Mouse (Mus musculus) G1E (cell line): ENCODE measurements around the gene Stard3. TPM values are rescaled to one million over a fixed set of nuclear protein-coding genes. Genes with fewer than 3 reads are reported as not detected.

Experiments used
- ATAC-seq: 2 replicates; pipeline ENCODE4 v1.8.0; 2016; ENCODE audit warnings: mild to moderate bottlenecking; ENCODE audit not compliant: insufficient number of reproducible peaks, poor library complexity, low FRiP score, severe bottlenecking; ENCODE audit errors: extremely low read depth
- DNase-seq: peaks from one replicate; pipeline ENCODE4 v3.0.0; 2012; ENCODE audit warnings: low spot score
- H3K27me3 ChIP-seq: 2 replicates; pipeline ENCODE4 v1.6.1; 2012; ENCODE audit warnings: mild to moderate bottlenecking, low read length, inconsistent platforms; ENCODE audit not compliant: insufficient read depth
- H3K36me3 ChIP-seq: replicated peaks from 2 replicates; pipeline ENCODE3; 2012; ENCODE audit warnings: mild to moderate bottlenecking, inconsistent platforms
- H3K4me1 ChIP-seq: 2 replicates; pipeline ENCODE4 v1.6.1; 2012; ENCODE audit warnings: low read depth, low read length, inconsistent platforms, mixed read lengths; ENCODE audit not compliant: insufficient read depth
- H3K4me3 ChIP-seq: 2 replicates; pipeline ENCODE4 v1.5.1; 2012; ENCODE audit warnings: low read depth, mild to moderate bottlenecking, inconsistent platforms, low read length, moderate library complexity, mixed read lengths
- H3K9me3 ChIP-seq: replicated peaks from 2 replicates; pipeline ENCODE4 v1.6.1; 2012; ENCODE audit warnings: inconsistent platforms
- CTCF ChIP-seq: IDR thresholded peaks from 2 replicates; pipeline ENCODE4 v1.5.1; 2012; ENCODE audit warnings: low read depth, low read length, inconsistent platforms, mixed read lengths
- GATA1 ChIP-seq: IDR thresholded peaks from 2 replicates; pipeline ENCODE4 v1.6.1; 2012; ENCODE audit warnings: borderline replicate concordance, low read length, inconsistent platforms, mixed read lengths
- GATA2 ChIP-seq: IDR thresholded peaks from 2 replicates; pipeline ENCODE4 v1.6.1; 2012; ENCODE audit warnings: low read depth, low read length, inconsistent platforms, borderline replicate concordance
- POLR2AphosphoS5 ChIP-seq: IDR thresholded peaks from 2 replicates; pipeline ENCODE4 v1.6.1; 2012; ENCODE audit warnings: low read depth, low read length, inconsistent platforms; ENCODE audit not compliant: insufficient replicate concordance
- TAL1 ChIP-seq: conservative IDR thresholded peaks from 2 replicates; pipeline ENCODE4 v1.6.1; 2012; ENCODE audit warnings: low read depth, low read length, inconsistent platforms, mixed read lengths
- polyA plus RNA-seq: library from polyadenylated mRNA; stranded (reverse); fragments of >175 nt; gene quantifications from 2 replicates; pipeline ENCODE4 v1.2.3, GENCODE M21; 2012
- total RNA-seq, 2 experiments: library from RNA; stranded (forward) in 1 of 2; stranded (reverse) in 1 of 2; fragments of 200-1000 nt in 1 of 2; fragments of >200 nt in 1 of 2; fragmentation: Nextera tagmentation in 1 of 2; gene quantifications; 2 replicates each; pipeline ENCODE4 v1.2.3; 2014 to 2017

The Stard3 gene
- total and polyA plus RNA-seq, 3 experiments = 10.9 to 22.9 (median 18.5) TPM

- TF ChIP-seq GATA1 = no peak
- no peak for TF ChIP-seq CTCF
- TF ChIP-seq TAL1 = no peak
- no peak for TF ChIP-seq POLR2AphosphoS5
- TF ChIP-seq GATA2 = no peak
- ATAC-seq (peak; percentile 73), DNase-seq (peak; percentile 78)
- Histone ChIP-seq H3K4me1 (peaks cover 25% of the 10 kb centered on the region), H3K36me3 (peaks cover 31% of the 10 kb centered on the region), H3K9me3 (no peaks in the 10 kb centered on the region), H3K4me3 (peak within 1 kb of the TSS; percentile 90), H3K27me3 (peaks cover 11% of the 10 kb centered on the region)
These were observed 42.1 kb downstream of the Stard3 start, which contains the start of gene Pgap3 for GRCm38 (mm10) chr11:98400161-98400726. Pgap3 (minus strand) TSS chr11:98400490.

- no peak for DNase-seq
- Histone ChIP-seq H3K4me1 (peaks cover 23% of the 10 kb centered on the region), H3K9me3 (no peaks in the 10 kb centered on the region), H3K36me3 (peaks cover 29% of the 10 kb centered on the region), H3K27me3 (peaks cover 11% of the 10 kb centered on the region), H3K4me3 (peak overlapping the region; percentile 90)
- no peak for ATAC-seq
- no peak for TF ChIP-seq GATA1
- TF ChIP-seq TAL1 = no peak
- no peak for TF ChIP-seq CTCF
These were observed 42.6 kb downstream of the Stard3 start for GRCm38 (mm10) chr11:98400816-98401215.

GRCm38 (mm10) chr11:98406621-98407020 lies 48.5 kb downstream of the Stard3 start:
- TF ChIP-seq POLR2AphosphoS5 (no peak), GATA2 (no peak), GATA1 (no peak), TAL1 (no peak), CTCF (no peak)
- Histone ChIP-seq H3K9me3 (no peaks in the 10 kb centered on the region), H3K4me3 (no peak overlapping the region), H3K4me1 (peaks cover 3% of the 10 kb centered on the region; the same call in 1 of the 2 replicates), H3K36me3 (no peaks in the 10 kb centered on the region), H3K27me3 (peaks cover 19% of the 10 kb centered on the region)
- ATAC-seq (no peak), DNase-seq (no peak)

GRCm38 (mm10) chr11:98408872-98409271 lies 50.7 kb downstream of the Stard3 start:
- Histone ChIP-seq H3K27me3 (peaks cover 36% of the 10 kb centered on the region), H3K36me3 (no peaks in the 10 kb centered on the region), H3K4me3 (no peak overlapping the region), H3K9me3 (no peaks in the 10 kb centered on the region), H3K4me1 (peaks cover 3% of the 10 kb centered on the region; the same call in 1 of the 2 replicates)
- DNase-seq = no peak
- no peak for TF ChIP-seq CTCF
- TF ChIP-seq POLR2AphosphoS5 = no peak
- no peak for TF ChIP-seq GATA2
- no peak for TF ChIP-seq GATA1
- no peak for TF ChIP-seq TAL1
- ATAC-seq = no peak

GRCm38 (mm10) chr11:98409341-98409822 lies 51.2 kb downstream of the Stard3 start:
- Histone ChIP-seq H3K36me3 (no peaks in the 10 kb centered on the region), H3K4me3 (no peak overlapping the region), H3K9me3 (no peaks in the 10 kb centered on the region), H3K4me1 (peaks cover 3% of the 10 kb centered on the region; the same call in 1 of the 2 replicates), H3K27me3 (peaks cover 40% of the 10 kb centered on the region)
- ATAC-seq = no peak
- no peak for DNase-seq
- TF ChIP-seq GATA2 (no peak), CTCF (no peak), GATA1 (no peak), POLR2AphosphoS5 (no peak), TAL1 (no peak)

GRCm38 (mm10) chr11:98412273-98412796 lies 54.2 kb downstream of the Stard3 start, which contains the start of gene Erbb2:
Erbb2 (plus strand) TSS chr11:98412470.
- no peak for TF ChIP-seq CTCF
- TF ChIP-seq TAL1 = no peak
- TF ChIP-seq POLR2AphosphoS5 = no peak
- no peak for TF ChIP-seq GATA2
- no peak for TF ChIP-seq GATA1
- Histone ChIP-seq H3K4me3 (no peak within 1 kb of the TSS), H3K27me3 (peaks cover 45% of the 10 kb centered on the region), H3K36me3 (no peaks in the 10 kb centered on the region), H3K9me3 (no peaks in the 10 kb centered on the region), H3K4me1 (peaks cover 6% of the 10 kb centered on the region; the same call in 1 of the 2 replicates)
- ATAC-seq (no peak), DNase-seq (no peak)
